Mouse (Mus musculus): ENCODE results near the gene Rap1gds1. TPM values are rescaled to one million over a fixed set of nuclear protein-coding genes. Genes with fewer than 3 reads are reported as not detected.

Gene Rap1gds1
- polyA plus RNA-seq, 1 experiment from 2014 or later: 89.0 TPM

GRCm38 (mm10) chr3:138993473-138993872 lies 81.5 kb downstream of the Rap1gds1 start:
- Histone ChIP-seq H3K4me2 (ENCODE audit: low read depth) (no peak overlapping the region), H3K4me1 (ENCODE audit: control insufficient read depth, insufficient read depth, low read length) (no peaks in the 10 kb centered on the region), H3K9me3 (ENCODE audit: control insufficient read depth, low read length) (no peaks in the 10 kb centered on the region), H3K4me3 (ENCODE audit: low read depth, low read length) (no peak overlapping the region), H3K27ac (ENCODE audit: low read depth, low read length) (no peak overlapping the region), H3K36me3 (ENCODE audit: control insufficient read depth, insufficient read depth, low read length) (peaks cover 3% of the 10 kb centered on the region; the same call in 1 of the 2 replicates), H3K9ac (ENCODE audit: low read length) (no peak overlapping the region), H3K27me3 (ENCODE audit: control insufficient read depth, insufficient read depth, low read length) (no peaks in the 10 kb centered on the region)
- 85% methylated on average over 5 of the region's 5 CpGs for WGBS
- DNase-seq (ENCODE audit: low spot score) (no peak), ATAC-seq (ENCODE audit: insufficient read depth, low FRiP score, low TSS enrichment) (no peak)

- no peaks in the 10 kb centered on the region for H3K4me1 ChIP-seq (ENCODE audit: control insufficient read depth, insufficient read depth, low read length)
- no peak overlapping the region for H3K4me3 ChIP-seq (ENCODE audit: low read depth, low read length)
- 93% methylated on average over 1 of the region's 1 CpGs for WGBS
- no peaks in the 10 kb centered on the region for H3K27me3 ChIP-seq (ENCODE audit: control insufficient read depth, insufficient read depth, low read length)
- no peak overlapping the region for H3K9ac ChIP-seq (ENCODE audit: low read length)
- 0 out of 2 replicates have a peak, but pooled peaks cover 3% of the 10 kb centered on the region for H3K36me3 ChIP-seq (ENCODE audit: control insufficient read depth, insufficient read depth, low read length)
- no peaks in the 10 kb centered on the region for H3K9me3 ChIP-seq (ENCODE audit: control insufficient read depth, low read length)
- no peak overlapping the region for H3K4me2 ChIP-seq (ENCODE audit: low read depth)
- H3K27ac ChIP-seq (ENCODE audit: low read depth, low read length): no peak overlapping the region
- no peak for DNase-seq (ENCODE audit: low spot score)
- ATAC-seq (ENCODE audit: insufficient read depth, low FRiP score, low TSS enrichment): no peak
These were observed 83.6 kb downstream of the Rap1gds1 start for GRCm38 (mm10) chr3:138991367-138991766.

GRCm38 (mm10) chr3:138989141-138989540 lies 85.9 kb downstream of the Rap1gds1 start:
- H3K4me2 ChIP-seq (ENCODE audit: low read depth): no peak overlapping the region
- no peak overlapping the region for H3K27ac ChIP-seq (ENCODE audit: low read depth, low read length)
- ATAC-seq (ENCODE audit: insufficient read depth, low FRiP score, low TSS enrichment) (no peak), DNase-seq (ENCODE audit: low spot score) (no peak)
- H3K9me3 ChIP-seq (ENCODE audit: control insufficient read depth, low read length): no peaks in the 10 kb centered on the region
- 97% methylated on average over 7 of the region's 7 CpGs for WGBS
- H3K9ac ChIP-seq (ENCODE audit: low read length): no peak overlapping the region
- no peaks in the 10 kb centered on the region for H3K27me3 ChIP-seq (ENCODE audit: control insufficient read depth, insufficient read depth, low read length)
- H3K4me1 ChIP-seq (ENCODE audit: control insufficient read depth, insufficient read depth, low read length): no peaks in the 10 kb centered on the region
- no peak overlapping the region for H3K4me3 ChIP-seq (ENCODE audit: low read depth, low read length)
- H3K36me3 ChIP-seq (ENCODE audit: control insufficient read depth, insufficient read depth, low read length): 0 out of 2 replicates have a peak, but pooled peaks cover 3% of the 10 kb centered on the region

GRCm38 (mm10) chr3:138988004-138988403 lies 87.0 kb downstream of the Rap1gds1 start:
- Histone ChIP-seq H3K9ac (ENCODE audit: low read length) (no peak overlapping the region), H3K9me3 (ENCODE audit: control insufficient read depth, low read length) (no peaks in the 10 kb centered on the region), H3K36me3 (ENCODE audit: control insufficient read depth, insufficient read depth, low read length) (0 out of 2 replicates have a peak, but pooled peaks cover 3% of the 10 kb centered on the region), H3K4me3 (ENCODE audit: low read depth, low read length) (no peak overlapping the region), H3K27me3 (ENCODE audit: control insufficient read depth, insufficient read depth, low read length) (no peaks in the 10 kb centered on the region), H3K4me2 (ENCODE audit: low read depth) (no peak overlapping the region), H3K4me1 (ENCODE audit: control insufficient read depth, insufficient read depth, low read length) (no peaks in the 10 kb centered on the region), H3K27ac (ENCODE audit: low read depth, low read length) (no peak overlapping the region)
- WGBS: 95% methylated on average over 5 of the region's 5 CpGs
- no peak for ATAC-seq (ENCODE audit: insufficient read depth, low FRiP score, low TSS enrichment)
- no peak for DNase-seq (ENCODE audit: low spot score)

GRCm38 (mm10) chr3:138982249-138982648 lies 92.8 kb downstream of the Rap1gds1 start:
- H3K9ac ChIP-seq (ENCODE audit: low read length): no peak overlapping the region
- WGBS: 89% methylated on average over 6 of the region's 6 CpGs

GRCm38 (mm10) chr3:138977413-138977812 lies 97.6 kb downstream of the Rap1gds1 start:
- no peak overlapping the region for H3K4me3 ChIP-seq (ENCODE audit: low read depth, low read length)
- no peaks in the 10 kb centered on the region for H3K9me3 ChIP-seq (ENCODE audit: control insufficient read depth, low read length)
- H3K4me1 ChIP-seq (ENCODE audit: control insufficient read depth, insufficient read depth, low read length): no peaks in the 10 kb centered on the region
- peaks cover 2% of the 10 kb centered on the region; the same call in 1 of the 2 replicates for H3K36me3 ChIP-seq (ENCODE audit: control insufficient read depth, insufficient read depth, low read length)
- no peak overlapping the region for H3K9ac ChIP-seq (ENCODE audit: low read length)
- DNase-seq (ENCODE audit: low spot score): no peak
- no peak for ATAC-seq (ENCODE audit: insufficient read depth, low FRiP score, low TSS enrichment)
- H3K4me2 ChIP-seq (ENCODE audit: low read depth): no peak overlapping the region
- no peaks in the 10 kb centered on the region for H3K27me3 ChIP-seq (ENCODE audit: control insufficient read depth, insufficient read depth, low read length)
- no peak overlapping the region for H3K27ac ChIP-seq (ENCODE audit: low read depth, low read length)
- WGBS: 98% methylated on average over 1 of the region's 1 CpGs

More at GRCm38 (mm10) chr3:138982249-138982648, 92.8 kb downstream of the Rap1gds1 start:
- H3K27ac ChIP-seq (ENCODE audit: low read depth, low read length): no peak overlapping the region
- no peak for ATAC-seq (ENCODE audit: insufficient read depth, low FRiP score, low TSS enrichment)
- H3K4me3 ChIP-seq (ENCODE audit: low read depth, low read length): no peak overlapping the region
- no peaks in the 10 kb centered on the region for H3K4me1 ChIP-seq (ENCODE audit: control insufficient read depth, insufficient read depth, low read length)
- no peaks in the 10 kb centered on the region for H3K9me3 ChIP-seq (ENCODE audit: control insufficient read depth, low read length)
- H3K27me3 ChIP-seq (ENCODE audit: control insufficient read depth, insufficient read depth, low read length): no peaks in the 10 kb centered on the region
- no peak for DNase-seq (ENCODE audit: low spot score)
- no peak overlapping the region for H3K4me2 ChIP-seq (ENCODE audit: low read depth)
- H3K36me3 ChIP-seq (ENCODE audit: control insufficient read depth, insufficient read depth, low read length): no peaks in the 10 kb centered on the region

- WGBS: 92% methylated on average over 9 of the region's 9 CpGs
- H3K9ac ChIP-seq (ENCODE audit: low read length): no peak overlapping the region
- no peak overlapping the region for H3K4me2 ChIP-seq (ENCODE audit: low read depth)
- H3K4me1 ChIP-seq (ENCODE audit: control insufficient read depth, insufficient read depth, low read length): no peaks in the 10 kb centered on the region
- DNase-seq (ENCODE audit: low spot score): no peak
- H3K9me3 ChIP-seq (ENCODE audit: control insufficient read depth, low read length): no peaks in the 10 kb centered on the region
- no peak overlapping the region for H3K27ac ChIP-seq (ENCODE audit: low read depth, low read length)
- H3K4me3 ChIP-seq (ENCODE audit: low read depth, low read length): no peak overlapping the region
- no peaks in the 10 kb centered on the region for H3K36me3 ChIP-seq (ENCODE audit: control insufficient read depth, insufficient read depth, low read length)
- no peaks in the 10 kb centered on the region for H3K27me3 ChIP-seq (ENCODE audit: control insufficient read depth, insufficient read depth, low read length)
- no peak for ATAC-seq (ENCODE audit: insufficient read depth, low FRiP score, low TSS enrichment)
These were observed 107.4 kb downstream of the Rap1gds1 start for GRCm38 (mm10) chr3:138967627-138968026.

- DNase-seq (ENCODE audit: low spot score) (no peak), ATAC-seq (ENCODE audit: insufficient read depth, low FRiP score, low TSS enrichment) (no peak)
- H3K4me3 ChIP-seq (ENCODE audit: low read depth, low read length): no peak overlapping the region
- no peak overlapping the region for H3K4me2 ChIP-seq (ENCODE audit: low read depth)
- no peak overlapping the region for H3K27ac ChIP-seq (ENCODE audit: low read depth, low read length)
- H3K4me1 ChIP-seq (ENCODE audit: control insufficient read depth, insufficient read depth, low read length): no peaks in the 10 kb centered on the region
- H3K9me3 ChIP-seq (ENCODE audit: control insufficient read depth, low read length): no peaks in the 10 kb centered on the region
- H3K36me3 ChIP-seq (ENCODE audit: control insufficient read depth, insufficient read depth, low read length): peaks cover 2% of the 10 kb centered on the region; the same call in 1 of the 2 replicates
- WGBS: 96% methylated on average over 8 of the region's 8 CpGs
- no peak overlapping the region for H3K9ac ChIP-seq (ENCODE audit: low read length)
- no peaks in the 10 kb centered on the region for H3K27me3 ChIP-seq (ENCODE audit: control insufficient read depth, insufficient read depth, low read length)
These were observed 116.5 kb downstream of the Rap1gds1 start for GRCm38 (mm10) chr3:138958527-138958926.

GRCm38 (mm10) chr3:138955220-138955619 lies 119.8 kb downstream of the Rap1gds1 start:
- H3K36me3 ChIP-seq (ENCODE audit: control insufficient read depth, insufficient read depth, low read length): peaks cover 2% of the 10 kb centered on the region; the same call in 1 of the 2 replicates
- ATAC-seq (ENCODE audit: insufficient read depth, low FRiP score, low TSS enrichment) (no peak), DNase-seq (ENCODE audit: low spot score) (no peak)
- no peak overlapping the region for H3K9ac ChIP-seq (ENCODE audit: low read length)
- no peak overlapping the region for H3K4me2 ChIP-seq (ENCODE audit: low read depth)
- no peaks in the 10 kb centered on the region for H3K27me3 ChIP-seq (ENCODE audit: control insufficient read depth, insufficient read depth, low read length)
- no peak overlapping the region for H3K4me3 ChIP-seq (ENCODE audit: low read depth, low read length)
- H3K9me3 ChIP-seq (ENCODE audit: control insufficient read depth, low read length): no peaks in the 10 kb centered on the region
- 89% methylated on average over 7 of the region's 7 CpGs for WGBS
- H3K27ac ChIP-seq (ENCODE audit: low read depth, low read length): no peak overlapping the region
- no peaks in the 10 kb centered on the region for H3K4me1 ChIP-seq (ENCODE audit: control insufficient read depth, insufficient read depth, low read length)
